Mouse (Mus musculus) testis, adult 2 months (tissue): ENCODE data around the gene Tomm20l.

ENCODE experiments used
- CTCF ChIP-seq: fragments of 200-500 bp; IDR thresholded peaks from 2 replicates; pipeline ENCODE4 v1.5.1; 2012; ENCODE audit warnings: low read depth, mild to moderate bottlenecking, inconsistent platforms, low read length, moderate library complexity; ENCODE audit not compliant: control insufficient read depth, insufficient read depth, insufficient replicate concordance
- POLR2A ChIP-seq: fragments of 200-500 bp; IDR thresholded peaks from 2 replicates; pipeline ENCODE4 v1.6.1; 2012; ENCODE audit warnings: low read depth, mild to moderate bottlenecking, inconsistent platforms, low read length, moderate library complexity; ENCODE audit not compliant: control insufficient read depth

GRCm38 (mm10) chr12:71141189-71141588 lies 30.0 kb downstream of the Tomm20l start:
- TF ChIP-seq CTCF (no peak), POLR2A (no peak)
